Mouse (Mus musculus) frontal cortex, adult 2 months (tissue): ENCODE measurements at regions not wholly inside any gene's neighbourhood (a gene's known extent, or its start where the extent isn't known, plus 50 kb on each side); places are given as distances from the start of the nearest gene placed in this dataset.
"Not testable (repeated sequence)": the region's sequence is repeated elsewhere in the genome, so short reads cannot be mapped to it uniquely, and the experiment has no call there.

ENCODE experiments used
- DNase-seq, 2 experiments: peaks; one replicate each; pipeline ENCODE4 v3.0.0; 2022; ENCODE audit warnings: low spot score in 1 of 2; ENCODE audit errors: extremely low spot score in 1 of 2

GRCm38 (mm10) chr17:47271979-47272677, 96.6 kb upstream of the Mrps10 start:
- peak in 1 of 2 experiments; percentile 67 for DNase-seq

- no peak for DNase-seq
Observed at GRCm38 (mm10) chr17:47269053-47269891, 99.4 kb upstream of the Mrps10 start.

- no peak for DNase-seq
Observed at GRCm38 (mm10) chr17:47267843-47268242, 100.8 kb upstream of the Mrps10 start.

- DNase-seq = no peak
Observed at GRCm38 (mm10) chr17:47267076-47267475, 101.6 kb upstream of the Mrps10 start.

- DNase-seq = peak in 1 of 2 experiments; percentile 55
Observed at GRCm38 (mm10) chr17:47266335-47266734, 102.4 kb upstream of the Mrps10 start.

- no peak for DNase-seq
Observed at GRCm38 (mm10) chr17:47262986-47263385, 105.7 kb upstream of the Mrps10 start.

- DNase-seq = no peak
Observed at GRCm38 (mm10) chr17:47262141-47262540, 106.5 kb upstream of the Mrps10 start.

- DNase-seq = no peak
Observed at GRCm38 (mm10) chr17:47260976-47261375, 107.7 kb upstream of the Mrps10 start.

GRCm38 (mm10) chr17:47258296-47258695, 110.4 kb upstream of the Mrps10 start:
- no peak for DNase-seq

- DNase-seq = no peak
Observed at GRCm38 (mm10) chr17:47255209-47255608, 113.5 kb upstream of the Mrps10 start.

- DNase-seq = no peak
Observed at GRCm38 (mm10) chr17:47254026-47254425, 114.7 kb upstream of the Mrps10 start.

- no peak for DNase-seq
Observed at GRCm38 (mm10) chr17:47250001-47250400, 118.7 kb upstream of the Mrps10 start.

GRCm38 (mm10) chr17:47249176-47249575, 119.5 kb upstream of the Mrps10 start:
- no peak for DNase-seq

GRCm38 (mm10) chr17:47248053-47248452, 120.6 kb upstream of the Mrps10 start:
- peak in 1 of 2 experiments; percentile 64 for DNase-seq

GRCm38 (mm10) chr17:47247516-47247915, 121.2 kb upstream of the Mrps10 start:
- no peak for DNase-seq

- no peak for DNase-seq
Observed at GRCm38 (mm10) chr17:47246605-47247004, 122.1 kb upstream of the Mrps10 start.

GRCm38 (mm10) chr17:47245635-47246034, 123.1 kb upstream of the Mrps10 start:
- no peak for DNase-seq

GRCm38 (mm10) chr17:47239086-47239485, 129.6 kb upstream of the Mrps10 start:
- no peak for DNase-seq

GRCm38 (mm10) chr17:47237881-47238280, 130.8 kb upstream of the Mrps10 start:
- DNase-seq = not testable (repeated sequence)

GRCm38 (mm10) chr17:47234343-47234742, 134.3 kb upstream of the Mrps10 start:
- no peak for DNase-seq

GRCm38 (mm10) chr17:47233003-47233678, 135.5 kb upstream of the Mrps10 start:
- DNase-seq = no peak
